Mouse (Mus musculus) embryonic stem cell, embryonic (primary cell): ENCODE measurements around the gene Cfap73.

Experiments
- CTCF ChIA-PET, 4 experiments: fragments of 300-600 bp in 2 of 4; fragments of 350-600 bp in 2 of 4; sonication (Branson Sonifier 250); formaldehyde crosslinking; loops; one replicate each; lab custom pipeline; 2022; ENCODE audit warnings: inconsistent platforms in 2 of 4; lab: Charles Lee
- POLR2A ChIA-PET, 4 experiments: fragments of 300-600 bp in 2 of 4; fragments of 350-600 bp in 2 of 4; sonication (Branson Sonifier 250); formaldehyde crosslinking; loops; one replicate each; lab custom pipeline; 2022; ENCODE audit warnings: antibody characterized with exemption in 4 of 4, inconsistent platforms in 1 of 4; lab: Charles Lee

Gene Cfap73

GRCm38 (mm10) chr5:120634131-120634530 lies at the start of gene Cfap73:
Cfap73 (minus strand) TSS chr5:120634235.
- POLR2A ChIA-PET: interaction anchor here in 3 of 4 experiments (0.7 to 2.5 kb wide), 6 partner anchors 8 to 37 kb away, joined by 3 to 10 read pairs (median 4); partner anchors contain the start of genes Ddx54 (in 1 of the 3) and Rita1 (in 1 of the 3)
- CTCF ChIA-PET: interaction anchor here in 3 of 4 experiments (0.5 to 9.3 kb wide), 11 partner anchors 9 to 161 kb away, joined by 3 to 93 read pairs (median 5); partner anchors contain the start of genes Oas1e (in 1 of the 3) and Tpcn1 (in 1 of the 3)

GRCm38 (mm10) chr5:120682982-120683771 lies 49.1 kb upstream of the Cfap73 start:
- ChIA-PET CTCF (interaction anchor here in 1 of 4 experiments (0.7 to 4.3 kb wide), 9 partner anchors 9 to 78 kb away, joined by 4 to 48 read pairs (median 5); no protein-coding TSS in a partner anchor), POLR2A (interaction anchor here in 3 of 4 experiments (0.6 to 11.9 kb wide), 28 partner anchors 8 to 533 kb away, joined by 3 to 147 read pairs (median 4); partner anchors contain the start of gene Rasal1 (in 1 of the 3))

- POLR2A ChIA-PET: interaction anchor here (0.6 to 11.9 kb wide), 27 partner anchors 8 to 227 kb away, joined by 3 to 147 read pairs (median 6); partner anchors contain the start of genes Oas1a (in 1 of the 4) and Oas1c (in 1 of the 4)
- CTCF ChIA-PET: interaction anchor here (0.5 to 4.3 kb wide), 19 partner anchors 8 to 131 kb away, joined by 3 to 48 read pairs (median 5); partner anchors contain the start of gene Rasal1 (in 1 of the 4)
Observed at GRCm38 (mm10) chr5:120680918-120681317, 46.9 kb upstream of the Cfap73 start.

- POLR2A ChIA-PET: interaction anchor here (0.6 to 11.9 kb wide), 62 partner anchors 8 to 524 kb away, joined by 3 to 147 read pairs (median 4); partner anchors contain the start of genes Dtx1 (in 1 of the 4), Oas1a (in 1 of the 4), Oas1c (in 1 of the 4) and Rpl6 (in 1 of the 4)
- CTCF ChIA-PET: interaction anchor here (0.5 to 4.3 kb wide), 79 partner anchors 9 to 939 kb away, joined by 3 to 48 read pairs (median 4); partner anchors contain the start of genes Rasal1 (in 3 of the 4), Acad12 (in 1 of the 4), Ddx54 (in 1 of the 4) and Dtx1 (in 1 of the 4)
Observed at GRCm38 (mm10) chr5:120679676-120680555, 45.9 kb upstream of the Cfap73 start.

- ChIA-PET POLR2A (interaction anchor here in 3 of 4 experiments (0.6 to 2.5 kb wide), 37 partner anchors 8 to 533 kb away, joined by 3 to 16 read pairs (median 4); partner anchors contain the start of genes Ddx54 (in 1 of the 3), Oas2 (in 1 of the 3), Rita1 (in 1 of the 3) and Slc8b1 (in 1 of the 3)), CTCF (interaction anchor here (0.5 to 5.1 kb wide), 19 partner anchors 10 to 86 kb away, joined by 3 to 76 read pairs (median 4); partner anchors contain the start of gene Rasal1 (in 1 of the 4))
Observed at GRCm38 (mm10) chr5:120677516-120677915, 43.5 kb upstream of the Cfap73 start.

- CTCF ChIA-PET: interaction anchor here (0.5 to 5.1 kb wide), 36 partner anchors 9 to 1809 kb away, joined by 3 to 76 read pairs (median 4); partner anchors contain the start of genes Rasal1 (in 2 of the 4), Cfap73 (in 1 of the 4), Plbd2 (in 1 of the 4) and Sh2b3 (in 1 of the 4)
- POLR2A ChIA-PET: interaction anchor here (0.6 to 2.4 kb wide), 33 partner anchors 9 to 530 kb away, joined by 3 to 10 read pairs (median 4); partner anchors contain the start of genes Rasal1 (in 3 of the 4), Rpl6 (in 1 of the 4) and Slc8b1 (in 1 of the 4)
Observed at GRCm38 (mm10) chr5:120674229-120675145, 40.5 kb upstream of the Cfap73 start.

GRCm38 (mm10) chr5:120673626-120674025 lies 39.6 kb upstream of the Cfap73 start:
- ChIA-PET POLR2A (interaction anchor here in 3 of 4 experiments (1.0 to 2.4 kb wide), 11 partner anchors 11 to 62 kb away, joined by 3 to 10 read pairs (median 6); partner anchors contain the start of gene Rasal1 (in 2 of the 3)), CTCF (interaction anchor here in 3 of 4 experiments (0.8 to 5.1 kb wide), 13 partner anchors 8 to 109 kb away, joined by 3 to 76 read pairs (median 5); partner anchors contain the start of gene Rasal1 (in 1 of the 3))

- ChIA-PET POLR2A (interaction anchor here in 1 of 4 experiments (0.6 to 1.4 kb wide), 3 partner anchors 23 to 53 kb away, joined by 3 to 7 read pairs (median 4); partner anchors contain the start of genes Cfap73 and Rasal1), CTCF (interaction anchor here in 3 of 4 experiments (0.6 to 1.6 kb wide), 7 partner anchors 14 to 1407 kb away, joined by 3 to 13 read pairs (median 5); no protein-coding TSS in a partner anchor)
Observed at GRCm38 (mm10) chr5:120671865-120672264, 37.8 kb upstream of the Cfap73 start.

- CTCF ChIA-PET: no interaction called here
- POLR2A ChIA-PET: no interaction called here
Observed at GRCm38 (mm10) chr5:120670132-120670531, 36.1 kb upstream of the Cfap73 start.

GRCm38 (mm10) chr5:120668761-120669160 lies 34.7 kb upstream of the Cfap73 start:
- CTCF ChIA-PET: interaction anchor here in 3 of 4 experiments (0.7 to 1.3 kb wide), 8 partner anchors 14 to 67 kb away, joined by 3 to 10 read pairs (median 4); no protein-coding TSS in a partner anchor

GRCm38 (mm10) chr5:120664888-120665287 lies 30.9 kb upstream of the Cfap73 start:
- ChIA-PET POLR2A (interaction anchor here in 3 of 4 experiments (0.5 to 2.3 kb wide), 14 partner anchors 10 to 1039 kb away, joined by 3 to 9 read pairs (median 3); no protein-coding TSS in a partner anchor), CTCF (interaction anchor here (0.6 to 3.5 kb wide), 23 partner anchors 8 to 334 kb away, joined by 3 to 21 read pairs (median 4); partner anchors contain the start of genes Rasal1 (in 1 of the 4) and Slc8b1 (in 1 of the 4))

More at GRCm38 (mm10) chr5:120668761-120669160, 34.7 kb upstream of the Cfap73 start:
- POLR2A ChIA-PET: interaction anchor here in 1 of 4 experiments (1.0 to 1.3 kb wide), 2 partner anchors 9 to 11 kb away, joined by 3 to 4 read pairs; no protein-coding TSS in a partner anchor

GRCm38 (mm10) chr5:120660816-120661215 lies 26.8 kb upstream of the Cfap73 start:
- POLR2A ChIA-PET: interaction anchor here in 2 of 4 experiments (0.6 to 1.4 kb wide), 6 partner anchors 9 to 359 kb away, joined by 3 to 4 read pairs (median 3); partner anchors contain the start of gene Rasal1 (in 1 of the 2)
- CTCF ChIA-PET: interaction anchor here (0.5 to 1.5 kb wide), 10 partner anchors 8 to 85 kb away, joined by 3 to 7 read pairs (median 4); no protein-coding TSS in a partner anchor

GRCm38 (mm10) chr5:120656281-120656751 lies 22.3 kb upstream of the Cfap73 start:
- ChIA-PET POLR2A (interaction anchor here in 2 of 4 experiments (0.6 to 0.8 kb wide), 2 partner anchors 132 to 923 kb away, joined by 3 read pairs; no protein-coding TSS in a partner anchor), CTCF (interaction anchor here in 1 of 4 experiments (1.0 to 1.5 kb wide), 3 partner anchors 9 to 52 kb away, joined by 3 to 4 read pairs (median 4); no protein-coding TSS in a partner anchor)

- ChIA-PET POLR2A (interaction anchor here in 3 of 4 experiments (0.7 to 1.1 kb wide), 4 partner anchors 11 to 69 kb away, joined by 3 to 5 read pairs (median 3); no protein-coding TSS in a partner anchor), CTCF (interaction anchor here in 2 of 4 experiments (0.5 to 1.0 kb wide), 4 partner anchors 11 to 129 kb away, joined by 3 read pairs; no protein-coding TSS in a partner anchor)
Observed at GRCm38 (mm10) chr5:120653873-120654272, 19.8 kb upstream of the Cfap73 start.
